Mouse (Mus musculus) kidney, postnatal 36 days (tissue): ENCODE measurements around the gene Npas2.

ENCODE experiments used
- DNase-seq, 2 experiments: peaks; one replicate each; pipeline ENCODE4 v3.0.0; 2021 to 2022; ENCODE audit warnings: mixed read lengths in 2 of 2

Gene Npas2

DNA sequence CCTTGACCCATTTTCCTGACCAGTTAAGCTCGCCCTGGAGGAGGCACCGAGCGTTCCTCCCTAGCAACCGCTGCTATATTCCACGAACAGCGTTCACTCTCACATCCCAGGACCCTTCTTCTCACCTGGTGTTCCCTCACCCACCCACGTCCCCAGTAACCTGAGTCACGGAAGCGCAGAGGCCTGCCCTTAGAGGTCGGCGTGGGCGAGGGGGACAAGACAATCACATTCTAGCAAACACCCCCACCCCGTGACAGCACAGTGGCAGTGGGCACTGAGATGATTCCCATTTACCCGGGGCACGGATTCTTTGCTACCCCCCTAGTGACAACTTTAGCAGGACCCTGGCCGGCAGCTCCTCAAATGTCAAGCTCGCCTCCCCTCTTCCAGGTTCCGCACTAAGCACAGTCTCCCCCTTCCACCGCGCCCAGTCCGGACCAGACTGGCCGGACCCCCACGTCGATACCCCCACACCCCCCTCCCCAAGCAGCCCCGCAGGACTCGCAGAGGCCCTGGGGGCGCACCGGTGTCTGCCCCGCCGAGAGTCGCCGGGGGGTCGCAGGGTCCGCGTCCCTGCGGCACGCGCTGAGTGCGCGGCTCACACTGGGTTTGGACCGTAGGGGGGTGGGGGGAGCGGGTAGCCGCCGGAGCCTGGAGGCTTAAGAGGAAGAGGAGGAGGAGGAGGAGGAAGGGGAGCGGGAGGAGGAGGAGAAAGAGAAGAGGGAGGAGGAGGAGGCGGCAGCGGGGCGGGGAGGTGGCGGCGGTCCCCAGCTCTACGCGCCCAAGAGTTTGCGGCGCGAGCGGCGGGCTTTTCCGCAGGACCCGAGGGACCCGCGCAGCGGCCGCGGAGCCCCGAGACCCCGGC, at the start of gene Npas2:
Gene Npas2 (plus strand): TSS at position 735 of the 865 bp plus-strand sequence.
- peak in 1 of 2 experiments; percentile 43 for DNase-seq

DNA sequence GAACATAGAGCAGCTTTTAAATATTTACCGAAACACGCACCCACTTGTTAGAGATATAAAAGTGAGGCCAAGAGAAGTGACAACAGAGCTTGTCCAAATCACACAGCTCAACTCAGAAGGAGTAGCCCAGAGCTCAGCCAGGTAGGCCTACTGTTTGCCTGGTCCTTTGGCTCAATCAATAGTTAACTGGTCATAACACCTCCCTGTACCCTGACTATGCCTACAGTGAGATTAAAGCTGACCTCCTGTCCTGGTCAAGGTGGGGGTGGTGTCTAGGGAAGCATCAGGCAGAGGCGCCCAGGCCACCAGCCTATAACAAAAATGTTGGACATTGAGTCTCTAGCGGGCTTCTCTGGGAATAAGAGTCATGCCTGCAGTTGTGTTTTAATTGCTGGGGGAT, 36.8 kb upstream of the Npas2 start:
- DNase-seq, result no peak

- no peak for DNase-seq
These were observed 33.4 kb upstream of the Npas2 start for GRCm38 (mm10) chr1:39160167-39160566.

DNA sequence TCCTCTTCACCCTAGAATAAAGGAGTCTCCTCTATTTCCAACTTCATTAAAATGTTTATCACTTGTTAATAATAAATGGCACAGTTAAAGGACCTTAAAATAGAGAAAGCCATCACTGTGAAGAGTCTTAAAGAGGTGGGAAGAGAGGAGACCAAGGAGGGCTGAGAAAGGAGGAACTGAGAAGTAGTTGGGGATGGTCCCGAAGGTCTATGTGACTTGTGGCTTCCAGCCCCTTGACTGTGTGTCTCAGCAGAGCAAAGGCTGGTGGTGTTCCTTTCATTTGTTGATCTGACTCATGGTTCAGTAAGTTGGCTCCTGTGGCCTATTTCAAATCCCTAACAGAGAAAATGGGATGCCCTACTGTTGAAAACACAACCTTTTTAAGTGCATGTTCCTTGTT, 30.5 kb upstream of the Npas2 start:
- DNase-seq, result no peak

GRCm38 (mm10) chr1:39176690-39177089, 16.8 kb upstream of the Npas2 start:
- DNase-seq, result peak; percentile 63 to 68

DNA sequence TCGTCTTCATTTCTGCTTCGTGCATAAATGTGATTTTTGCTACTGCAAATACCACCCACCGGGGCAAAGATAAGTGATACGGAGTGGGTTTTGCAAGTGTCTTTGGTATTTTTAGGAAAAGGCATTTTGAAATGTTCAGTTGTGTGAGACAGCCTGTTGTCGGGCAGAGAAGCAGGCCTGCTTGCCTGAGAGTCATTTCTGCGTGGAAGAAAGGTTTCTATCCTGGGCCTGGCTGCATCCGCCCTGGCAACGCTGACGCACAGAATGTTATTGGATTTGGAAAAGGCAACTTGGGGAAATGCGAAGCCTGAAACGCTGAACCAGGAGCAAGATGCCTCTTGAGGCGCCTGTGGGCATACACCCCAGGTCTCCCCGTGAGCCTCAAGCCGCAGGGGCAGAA, 16.3 kb upstream of the Npas2 start:
- no peak for DNase-seq

- no peak for DNase-seq
These were observed 13.7 kb upstream of the Npas2 start for GRCm38 (mm10) chr1:39179806-39180205.

- DNase-seq, result no peak
These were observed 13.0 kb upstream of the Npas2 start for GRCm38 (mm10) chr1:39180517-39180916.

GRCm38 (mm10) chr1:39181901-39182300, 11.6 kb upstream of the Npas2 start:
- peak; percentile 34 to 43 for DNase-seq

- DNase-seq, result no peak
These were observed 7.7 kb upstream of the Npas2 start for GRCm38 (mm10) chr1:39185833-39186232.

- DNase-seq, result peak; percentile 81 to 82
These were observed 6.7 kb upstream of the Npas2 start for GRCm38 (mm10) chr1:39186711-39187437.

GRCm38 (mm10) chr1:39191122-39191521, 2.4 kb upstream of the Npas2 start:
- no peak for DNase-seq

GRCm38 (mm10) chr1:39192460-39192996, 1.0 kb upstream of the Npas2 start:
- DNase-seq, result peak; percentile 92 to 93

DNA sequence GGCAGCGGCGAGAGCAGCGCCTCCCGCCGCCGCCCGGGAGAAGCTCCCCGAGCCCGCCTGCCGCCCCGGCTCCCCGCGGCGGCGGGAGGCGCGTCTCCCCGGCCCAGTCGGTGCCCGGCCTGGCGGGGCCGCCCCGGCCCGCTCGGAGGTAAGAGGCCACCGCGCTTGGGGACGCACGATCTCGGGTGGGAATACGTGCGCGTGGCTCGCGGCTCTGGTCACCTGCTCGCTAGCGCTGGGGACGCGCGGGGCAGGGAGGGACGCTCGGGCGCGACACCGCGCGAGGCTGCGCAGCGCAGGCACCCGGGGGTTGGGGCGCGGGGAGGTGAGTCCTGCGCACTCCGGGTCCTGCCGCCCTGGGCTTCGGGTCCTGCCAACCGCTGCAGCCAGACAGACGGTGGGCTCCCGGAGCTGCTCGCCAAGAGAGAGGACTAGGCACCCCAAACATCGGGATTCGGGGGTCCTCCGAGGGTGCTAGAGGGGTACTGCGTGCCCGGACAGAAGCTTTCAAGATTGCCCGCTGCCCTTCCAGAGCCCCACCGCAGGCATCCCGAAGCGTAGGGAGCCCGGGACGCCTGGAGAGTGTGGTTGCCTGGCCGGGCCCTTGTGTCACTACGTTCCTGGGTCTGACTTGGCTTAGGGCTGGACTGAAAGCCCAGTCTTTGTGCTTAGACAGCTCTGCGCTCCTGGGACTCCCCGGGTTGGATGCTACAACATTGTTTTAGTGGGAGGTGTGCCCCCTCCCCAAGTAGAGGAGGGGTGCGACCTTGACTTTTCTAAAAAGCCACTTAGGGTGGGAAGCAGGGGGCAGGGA, 538 bp downstream of the Npas2 start:
- peak in 1 of 2 experiments; percentile 53 for DNase-seq

GRCm38 (mm10) chr1:39194959-39195358, 1.4 kb downstream of the Npas2 start:
- DNase-seq, result no peak

GRCm38 (mm10) chr1:39196126-39196525, 2.6 kb downstream of the Npas2 start:
- no peak for DNase-seq

DNA sequence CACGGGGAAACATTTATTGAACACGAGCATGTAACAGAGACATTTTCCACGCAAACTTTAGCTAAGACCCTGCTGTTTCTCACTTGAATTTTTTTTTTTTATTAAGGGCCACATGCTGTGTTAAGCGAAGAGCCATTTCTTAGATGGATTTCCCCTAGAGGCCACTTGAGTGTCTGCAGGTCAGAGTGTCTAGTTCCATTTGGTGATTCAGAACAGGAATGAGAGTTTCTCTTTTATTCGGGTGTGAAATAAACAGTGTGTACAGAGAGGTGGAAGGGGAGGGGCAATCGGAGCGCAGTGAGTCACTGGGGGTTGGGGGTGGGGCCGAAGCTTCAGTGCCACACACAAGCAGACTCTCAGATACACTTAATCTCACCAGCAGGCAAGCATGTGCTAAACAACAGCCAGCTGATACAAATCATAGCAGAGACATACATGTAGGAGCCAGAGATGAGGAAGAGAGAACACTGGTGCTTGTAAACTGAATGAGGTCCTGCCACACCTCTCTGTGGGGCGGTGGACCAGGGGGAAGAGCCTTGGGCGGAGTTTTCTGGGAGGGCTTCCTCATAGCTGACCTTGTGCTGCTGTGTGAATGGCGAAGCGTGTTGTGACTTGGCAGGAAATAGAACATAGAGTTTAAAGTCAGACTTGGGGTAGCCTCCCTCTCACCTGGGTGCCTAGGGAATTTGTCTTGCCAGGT, 3.3 kb downstream of the Npas2 start:
- DNase-seq, result no peak

DNA sequence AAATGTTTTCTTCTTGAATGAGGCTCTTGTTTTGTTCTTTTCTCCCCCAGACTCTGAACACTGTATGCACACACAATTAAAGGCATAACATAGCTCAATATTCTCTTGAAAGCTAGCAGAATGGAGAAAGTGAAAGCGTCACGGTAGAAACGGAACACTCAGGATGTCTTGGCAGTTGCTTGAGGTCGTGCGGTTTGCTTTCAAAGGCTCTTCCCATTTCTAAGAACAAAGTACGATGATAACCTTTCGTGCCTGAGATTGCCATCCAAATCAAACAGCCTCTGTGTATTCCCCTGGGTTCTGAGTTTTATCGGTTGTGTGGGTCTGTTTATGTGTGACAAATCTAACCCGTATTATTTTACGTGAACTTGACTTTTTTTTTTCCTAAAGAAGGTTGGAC, 11.5 kb downstream of the Npas2 start:
- DNase-seq, result no peak

DNA sequence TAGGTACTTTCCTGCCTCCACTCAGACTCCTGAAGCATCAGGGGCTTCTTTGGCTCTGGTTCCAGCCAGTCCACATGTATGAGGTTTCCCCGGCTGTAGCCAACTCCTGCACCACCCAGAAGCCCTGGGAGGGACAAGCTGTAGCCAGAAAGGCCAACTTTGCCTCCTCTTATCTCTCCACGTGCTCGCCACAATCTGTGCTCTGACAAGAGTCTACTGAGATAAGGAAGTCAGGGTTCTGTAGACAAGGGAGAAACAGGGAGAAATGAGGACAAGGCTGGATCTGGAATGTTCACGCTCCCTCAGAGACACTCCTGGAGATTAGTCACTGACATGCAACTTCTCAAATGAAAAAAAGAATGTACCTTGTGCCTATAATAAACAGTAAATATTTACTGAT, 12.2 kb downstream of the Npas2 start:
- DNase-seq, result no peak

DNA sequence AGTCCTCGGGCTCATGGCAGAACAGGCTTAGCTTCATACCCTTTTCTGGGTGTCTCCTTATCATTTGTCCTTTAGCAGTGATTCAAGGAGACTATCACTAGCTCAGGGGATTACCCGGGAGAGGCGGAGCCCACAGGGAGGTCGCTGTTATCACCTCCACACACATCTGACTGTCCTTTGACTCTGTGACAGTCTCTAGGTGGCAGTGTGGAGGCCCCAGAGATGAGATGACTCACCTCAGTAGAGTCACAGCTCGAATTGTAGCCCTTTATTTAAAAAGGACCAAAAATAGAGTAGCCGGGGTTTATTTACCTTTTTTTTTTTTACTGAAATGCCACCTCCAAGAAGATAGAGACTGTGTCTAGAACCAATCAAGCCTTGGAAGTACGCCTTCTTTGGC, 13.4 kb downstream of the Npas2 start:
- DNase-seq, result peak in 1 of 2 experiments; percentile 26

- DNase-seq, result peak in 1 of 2 experiments; percentile 23
These were observed 17.4 kb downstream of the Npas2 start for GRCm38 (mm10) chr1:39210928-39211327.

DNA sequence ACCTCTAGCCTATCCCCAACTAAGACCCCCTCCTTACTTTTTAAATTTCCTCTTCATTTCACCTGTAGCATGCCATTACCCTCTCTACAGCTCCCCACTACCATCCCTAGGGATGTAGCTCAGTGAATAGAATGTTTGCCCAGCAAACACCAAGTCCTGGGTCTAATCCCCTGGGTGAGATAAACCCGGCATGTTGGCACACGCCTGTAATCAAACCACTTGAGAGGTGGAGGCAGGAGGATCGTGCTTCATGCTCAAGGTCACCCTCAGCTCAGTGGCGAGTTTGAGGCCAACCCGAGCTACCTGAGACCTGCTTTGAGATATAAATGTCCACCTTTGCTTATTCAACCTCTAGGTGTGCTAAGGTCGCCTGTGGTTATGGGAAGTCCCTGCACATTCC, 19.5 kb downstream of the Npas2 start:
- DNase-seq, result no peak
